Mouse (Mus musculus) CH12.LX (cell line): ENCODE results near the gene Tspan13. TPM values are rescaled to one million over a fixed set of nuclear protein-coding genes. Genes with fewer than 3 reads are reported as not detected.

Experiments
- DNase-seq: peaks from one replicate; pipeline ENCODE4 v3.0.0-alpha.2; 2013; ENCODE audit errors: extremely low read depth
- H3K27ac ChIP-seq: 2 replicates; pipeline ENCODE4 v1.5.1; 2012; ENCODE audit warnings: low read depth, mild to moderate bottlenecking, control low read depth, moderate library complexity; ENCODE audit not compliant: insufficient read depth
- H3K27me3 ChIP-seq: replicated peaks from 2 replicates; pipeline ENCODE3; 2012; ENCODE audit warnings: inconsistent platforms
- H3K36me3 ChIP-seq, 2 experiments: replicated peaks in 1 of 2; 2 replicates each; pipeline versions ENCODE3 to v1.6.1; 2012; ENCODE audit warnings: inconsistent platforms in 1 of 2, low read length in 1 of 2, mild to moderate bottlenecking in 1 of 2, mixed read lengths in 1 of 2, moderate library complexity in 1 of 2; ENCODE audit not compliant: control insufficient read depth in 1 of 2, insufficient read depth in 1 of 2
- H3K4me1 ChIP-seq, 2 experiments: 2 replicates each; pipeline ENCODE4 v1.6.1; 2012; ENCODE audit warnings: inconsistent platforms in 1 of 2, moderate library complexity in 1 of 2; ENCODE audit not compliant: insufficient read depth in 2 of 2, control insufficient read depth in 1 of 2
- H3K4me2 ChIP-seq: 2 replicates; pipeline ENCODE4 v1.6.1; 2012; ENCODE audit warnings: low read depth, mild to moderate bottlenecking, control low read depth; ENCODE audit not compliant: poor library complexity, insufficient read depth, severe bottlenecking
- H3K4me3 ChIP-seq, 3 experiments: fragments of 150-350 bp in 1 of 3; sonication (generic) in 1 of 3; replicated peaks in 1 of 3; 2 replicates each; pipeline versions ENCODE3 to v1.5.1; 2011 to 2012; ENCODE audit warnings: low read depth in 2 of 3, low read length in 2 of 3, mild to moderate bottlenecking in 2 of 3, moderate library complexity in 2 of 3, control low read depth in 1 of 3, improper control_type of control experiment in 1 of 3, inconsistent platforms in 1 of 3, mixed read lengths in 1 of 3; ENCODE audit not compliant: poor library complexity in 1 of 3
- H3K79me2 ChIP-seq: replicated peaks from 2 replicates; pipeline ENCODE4 v1.6.1; 2012; ENCODE audit warnings: mild to moderate bottlenecking, moderate library complexity; ENCODE audit not compliant: control insufficient read depth, poor library complexity, insufficient read depth, severe bottlenecking; ENCODE audit errors: extremely low read depth
- H3K9ac ChIP-seq: 2 replicates; pipeline ENCODE4 v1.6.1; 2012; ENCODE audit warnings: low read depth, mild to moderate bottlenecking, control low read depth, moderate library complexity; ENCODE audit not compliant: insufficient read depth
- H3K9me3 ChIP-seq: replicated peaks from 2 replicates; pipeline ENCODE3; 2012; ENCODE audit warnings: low read length, inconsistent platforms, mixed read lengths
- CHD1 ChIP-seq: IDR thresholded peaks from 2 replicates; pipeline ENCODE4 v1.6.1; 2012; ENCODE audit warnings: low read depth, low read length, improper control_type of control experiment, inconsistent platforms
- E2F4 ChIP-seq: IDR thresholded peaks from 2 replicates; pipeline ENCODE4 v1.6.1; 2011; ENCODE audit warnings: low read depth, low read length, improper control_type of control experiment; ENCODE audit not compliant: insufficient replicate concordance
- ELF1 ChIP-seq: IDR thresholded peaks from 2 replicates; pipeline ENCODE4 v1.6.1; 2014; ENCODE audit warnings: low read depth, mild to moderate bottlenecking, inconsistent platforms, low read length, improper control_type of control experiment
- EP300 ChIP-seq: IDR thresholded peaks from 2 replicates; pipeline ENCODE4 v1.6.1; 2011; ENCODE audit warnings: low read length, improper control_type of control experiment
- GABPA ChIP-seq: IDR thresholded peaks from 2 replicates; pipeline ENCODE4 v1.6.1; 2012; ENCODE audit warnings: low read depth, low read length, improper control_type of control experiment, inconsistent platforms; ENCODE audit not compliant: insufficient replicate concordance
- JUN ChIP-seq: IDR thresholded peaks from 2 replicates; pipeline ENCODE4 v1.6.1; 2011; ENCODE audit warnings: low read depth, mild to moderate bottlenecking, low read length, improper control_type of control experiment, moderate library complexity; ENCODE audit not compliant: insufficient read depth
- MAFK ChIP-seq: IDR thresholded peaks from 2 replicates; pipeline ENCODE4 v1.6.1; 2011; ENCODE audit warnings: low read length, improper control_type of control experiment; ENCODE audit not compliant: insufficient replicate concordance
- MYC ChIP-seq: IDR thresholded peaks from 2 replicates; pipeline ENCODE4 v1.6.1; 2011; ENCODE audit warnings: low read depth, mild to moderate bottlenecking, improper control_type of control experiment, low read length
- NELFE ChIP-seq: IDR thresholded peaks from 2 replicates; pipeline ENCODE4 v1.6.1; 2011; ENCODE audit warnings: low read depth, low read length, improper control_type of control experiment
- PAX5 ChIP-seq: IDR thresholded peaks from 2 replicates; pipeline ENCODE4 v1.6.1; 2012; ENCODE audit warnings: low read length, inconsistent platforms, mixed read lengths
- SMC3 ChIP-seq: IDR thresholded peaks from 2 replicates; pipeline ENCODE4 v1.6.1; 2011; ENCODE audit warnings: low read depth, low read length, improper control_type of control experiment
- TBP ChIP-seq: conservative IDR thresholded peaks from 2 replicates; pipeline ENCODE4 v1.6.1; 2011; ENCODE audit warnings: low read depth, low read length, improper control_type of control experiment
- UBTF ChIP-seq: IDR thresholded peaks from 2 replicates; pipeline ENCODE4 v1.6.1; 2012; ENCODE audit warnings: low read depth, mild to moderate bottlenecking, inconsistent platforms, low read length, improper control_type of control experiment, moderate library complexity
- USF2 ChIP-seq: conservative IDR thresholded peaks from 2 replicates; pipeline ENCODE4 v1.6.1; 2011; ENCODE audit warnings: low read depth, low read length, improper control_type of control experiment
- ZNF384 ChIP-seq: IDR thresholded peaks from 2 replicates; pipeline ENCODE4 v1.6.1; 2012; ENCODE audit warnings: low read depth, low read length, improper control_type of control experiment, inconsistent platforms
- dilution Hi-C: fragments of 300-500 bp; cut with MboI; formaldehyde crosslinking; loops from 2 replicates; pipeline ENCODE4 v1.14.3; 2020; ENCODE audit warnings: low sequenced_read_pairs; ENCODE audit not compliant: extremely low pct_unique_long_range_greater_than_20kb, extremely low pct_ligation_motif_present
- in situ Hi-C: fragments of 300-500 bp; cut with MboI; formaldehyde crosslinking; loops from 3 replicates; pipeline ENCODE4 v1.14.3; 2019; ENCODE audit warnings: low sequenced_read_pairs, low pct_ligation_motif_present, low pct_unique_long_range_greater_than_20kb, mixed read lengths
- polyA plus RNA-seq: library from polyadenylated mRNA; unstranded; fragments of >175 nt; gene quantifications from 2 replicates; pipeline ENCODE4 v1.2.1, GENCODE M21; 2012; ENCODE audit warnings: low read depth; ENCODE audit not compliant: insufficient read length
- total RNA-seq, 2 experiments: library from RNA; depleted of rRNA; stranded (reverse); fragments of 300-350 nt in 1 of 2; fragments of >200 nt in 1 of 2; gene quantifications; 2 replicates each; pipeline ENCODE4 v1.2.3; 2012 to 2014

Tspan13 gene
- total and polyA plus RNA-seq, 3 experiments: 16.6 to 28.9 (median 18.6) TPM

- H3K79me2 ChIP-seq: no peaks in the 10 kb centered on the region
- H3K4me3 ChIP-seq: no peak overlapping the region
- no peak overlapping the region for H3K9ac ChIP-seq
- no peaks in the 10 kb centered on the region for H3K36me3 ChIP-seq
- H3K4me2 ChIP-seq: no peak overlapping the region
- H3K4me1 ChIP-seq: peaks cover 2% of the 10 kb centered on the region in 2 experiments; a peak in 2 of 4 replicates
- TF ChIP-seq USF2 (no peak), GABPA (no peak), TBP (no peak), CHD1 (no peak), ZNF384 (no peak), PAX5 (no peak), NELFE (no peak), MAFK (no peak), MYC (no peak), E2F4 (no peak), JUN (no peak)
- H3K27me3 ChIP-seq: no peaks in the 10 kb centered on the region
- no peak overlapping the region for H3K27ac ChIP-seq
- H3K9me3 ChIP-seq: no peaks in the 10 kb centered on the region
- dilution Hi-C loops (no loop called here), in situ Hi-C loops (loop anchor here (10.0 kb wide), 1 partner anchor 65 kb away; no protein-coding TSS in a partner anchor)
- DNase-seq: no peak
These were observed 62.7 kb downstream of the Tspan13 start for GRCm38 (mm10) chr12:35979625-35980024.

- Histone ChIP-seq H3K4me2 (no peak overlapping the region; the same call in 1 of the 2 replicates), H3K27ac (no peak overlapping the region), H3K36me3 (no peaks in the 10 kb centered on the region), H3K9me3 (no peaks in the 10 kb centered on the region), H3K9ac (no peak overlapping the region), H3K79me2 (no peaks in the 10 kb centered on the region), H3K4me1 (peaks cover 2% of the 10 kb centered on the region in 2 experiments; a peak in 2 of 4 replicates), H3K27me3 (no peaks in the 10 kb centered on the region), H3K4me3 (no peak overlapping the region)
- in situ Hi-C loops: loop anchor here (10.0 kb wide), 1 partner anchor 63 kb away; no protein-coding TSS in a partner anchor
- no peak for DNase-seq
- no peak for TF ChIP-seq EP300
- TF ChIP-seq SMC3: no peak
- TF ChIP-seq UBTF: no peak
- no peak for TF ChIP-seq ELF1
- TF ChIP-seq E2F4: no peak
- TF ChIP-seq MYC: no peak
- dilution Hi-C loops: no loop called here
These were observed 64.6 kb downstream of the Tspan13 start for GRCm38 (mm10) chr12:35977633-35978246.
